Mouse (Mus musculus): ENCODE measurements around the gene M6pr.

GRCm38 (mm10) chr6:122290253-122290652 lies 18.3 kb upstream of the M6pr start:
- TF ChIP-seq POLR2A (IDR thresholded peaks at IDR 0.05; ENCODE audit: extremely low read depth, insufficient read depth, low read length) (no peak), CTCF (IDR thresholded peaks at IDR 0.05; ENCODE audit: low read depth, low read length) (no peak)

All from liver, adult 2 months (tissue).